Mouse (Mus musculus): Measurements from ENCODE around the gene Hsf2bp. TPM values are rescaled to one million over a fixed set of nuclear protein-coding genes. Genes with fewer than 3 reads are reported as not detected.

Gene Hsf2bp
- polyA plus RNA-seq, 1 experiment from 2014 or later: 0.42 TPM

GRCm38 (mm10) chr17:31927895-31928626 lies 108.1 kb downstream of the Hsf2bp start:
- 76% methylated on average over 10 of the region's 10 CpGs for whole genome bisulfite sequencing (ENCODE audit: insufficient replicate concordance)
- no peak overlapping the region for H3K4me3 ChIP-seq (ENCODE audit: low read depth, low read length)
- H3K9me3 ChIP-seq (ENCODE audit: low read length): no peaks in the 10 kb centered on the region
- DNase-seq: no peak
- no peak for TF ChIP-seq EP300 (IDR thresholded peaks at IDR 0.05; ENCODE audit: low read depth)
- TF ChIP-seq CTCF (IDR thresholded peaks at IDR 0.05; ENCODE audit: low read depth): no peak
- H3K4me2 ChIP-seq (ENCODE audit: low read depth, low read length): no peak overlapping the region
- H3K4me1 ChIP-seq (ENCODE audit: insufficient read depth): peaks cover 25% of the 10 kb centered on the region
- no peak overlapping the region for H3K27ac ChIP-seq (ENCODE audit: low read depth)
- H3K27me3 ChIP-seq (ENCODE audit: insufficient read depth, low read length): no peaks in the 10 kb centered on the region
- H3K36me3 ChIP-seq (replicated peaks; ENCODE audit: insufficient read depth, low read length): no peaks in the 10 kb centered on the region
- no peak for ATAC-seq
- H3K9ac ChIP-seq (replicated peaks): no peak overlapping the region

DNA sequence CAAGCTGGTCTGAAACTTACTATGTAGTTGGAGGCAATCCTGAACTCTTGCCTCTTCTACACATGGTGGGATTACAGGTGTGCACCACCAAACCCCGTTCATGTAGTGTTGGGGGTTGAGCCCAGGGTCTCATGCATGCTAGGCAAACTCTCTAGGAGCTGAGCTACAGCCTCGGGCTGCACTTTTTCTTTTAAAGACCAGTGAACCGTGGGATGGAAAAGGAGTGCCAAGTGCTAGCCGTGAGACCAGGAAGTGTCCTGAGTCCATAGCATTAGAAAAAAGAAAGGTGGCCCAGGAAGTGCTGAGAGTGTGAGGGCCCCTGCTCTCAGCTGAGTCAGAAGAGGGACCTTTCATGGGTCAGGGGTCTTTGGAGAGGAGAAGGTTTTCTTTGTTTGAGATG lies 111.9 kb downstream of the Hsf2bp start:
- ATAC-seq: no peak
- Histone ChIP-seq H3K9me3 (ENCODE audit: low read length) (no peaks in the 10 kb centered on the region), H3K4me1 (ENCODE audit: insufficient read depth) (peaks cover under 1% of the 10 kb centered on the region), H3K36me3 (replicated peaks; ENCODE audit: insufficient read depth, low read length) (no peaks in the 10 kb centered on the region), H3K9ac (replicated peaks) (no peak overlapping the region), H3K27me3 (ENCODE audit: insufficient read depth, low read length) (no peaks in the 10 kb centered on the region), H3K27ac (ENCODE audit: low read depth) (no peak overlapping the region), H3K4me2 (ENCODE audit: low read depth, low read length) (no peak overlapping the region), H3K4me3 (ENCODE audit: low read depth, low read length) (no peak overlapping the region)
- WGBS (ENCODE audit: insufficient replicate concordance): 65% methylated on average over 4 of the region's 4 CpGs
- no peak for TF ChIP-seq EP300 (IDR thresholded peaks at IDR 0.05; ENCODE audit: low read depth)
- no peak for TF ChIP-seq CTCF (IDR thresholded peaks at IDR 0.05; ENCODE audit: low read depth)
- DNase-seq: no peak

DNA sequence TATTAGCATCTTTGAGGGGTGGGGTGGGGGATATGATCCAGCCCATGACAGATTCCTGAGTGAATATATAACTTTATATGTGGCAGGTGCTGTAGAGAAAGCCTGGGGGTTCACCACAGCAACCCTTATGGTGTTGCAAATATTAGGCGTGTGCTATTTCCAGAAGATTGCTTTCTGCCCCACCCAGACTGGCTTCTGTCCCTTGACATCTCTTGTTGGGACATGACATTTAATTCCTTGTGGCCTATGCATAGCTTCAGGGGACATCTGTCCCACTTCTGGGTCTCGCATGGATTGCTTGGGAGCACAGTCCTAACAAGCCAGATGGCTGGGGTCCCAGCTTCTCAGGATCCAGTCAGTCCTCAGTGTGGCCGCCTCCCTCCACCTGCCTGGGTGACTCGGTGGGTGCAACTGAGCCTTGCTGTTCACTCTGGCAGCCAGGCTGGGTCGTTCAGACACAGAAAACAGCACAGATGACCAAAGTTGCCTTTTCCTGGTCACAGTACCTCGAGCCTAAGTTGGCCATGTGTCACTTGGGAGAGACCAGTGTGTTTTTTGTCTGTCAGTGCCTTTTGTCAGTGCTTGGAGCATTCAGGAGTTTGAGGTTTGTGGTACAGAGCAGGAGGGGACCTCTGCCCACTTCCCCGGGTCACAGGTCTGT lies 112.7 kb downstream of the Hsf2bp start:
- no peak for TF ChIP-seq CTCF (IDR thresholded peaks at IDR 0.05; ENCODE audit: low read depth)
- TF ChIP-seq EP300 (IDR thresholded peaks at IDR 0.05; ENCODE audit: low read depth): no peak
- no peak for ATAC-seq
- WGBS (ENCODE audit: insufficient replicate concordance): 69% methylated on average over 7 of the region's 7 CpGs

DNA sequence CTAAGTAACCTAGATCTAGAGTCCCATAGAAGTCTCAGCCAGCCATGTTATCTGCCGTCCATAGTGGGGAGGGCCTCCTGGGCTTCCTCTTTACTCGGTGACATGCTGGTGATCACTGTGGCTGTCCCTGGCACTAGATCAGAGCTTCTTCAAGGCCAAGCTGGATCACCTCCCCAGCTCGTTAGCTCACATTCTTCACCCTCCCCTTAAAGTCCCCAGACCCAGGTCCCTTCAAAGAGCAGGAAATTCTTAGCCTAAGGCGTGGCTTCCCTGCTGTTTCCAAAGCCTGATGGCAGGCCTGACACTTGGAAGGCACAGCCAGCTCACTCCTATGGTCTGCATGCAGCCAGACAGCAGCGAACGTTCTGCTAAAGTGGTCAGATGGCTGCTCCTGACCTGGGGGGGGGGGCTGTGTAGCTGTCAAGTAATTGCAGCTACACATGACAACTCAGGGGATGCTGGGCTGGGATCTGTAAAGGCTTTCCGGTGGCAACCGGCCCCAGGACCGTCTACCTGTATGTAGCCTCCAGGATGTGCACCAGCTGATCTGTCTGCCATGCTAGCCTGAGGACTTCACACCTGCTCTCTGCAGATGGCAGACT lies 115.5 kb downstream of the Hsf2bp start:
- 66% methylated on average over 9 of the region's 9 CpGs for WGBS (ENCODE audit: insufficient replicate concordance)

More for the DNA sequence above, 112.7 kb downstream of the Hsf2bp start:
- no peak overlapping the region for H3K9ac ChIP-seq (replicated peaks)
- H3K9me3 ChIP-seq (ENCODE audit: low read length): no peaks in the 10 kb centered on the region
- H3K4me2 ChIP-seq (ENCODE audit: low read depth, low read length): no peak overlapping the region
- no peak for DNase-seq
- H3K27ac ChIP-seq (ENCODE audit: low read depth): no peak overlapping the region
- no peaks in the 10 kb centered on the region for H3K36me3 ChIP-seq (replicated peaks; ENCODE audit: insufficient read depth, low read length)
- H3K4me3 ChIP-seq (ENCODE audit: low read depth, low read length): no peak overlapping the region
- H3K27me3 ChIP-seq (ENCODE audit: insufficient read depth, low read length): no peaks in the 10 kb centered on the region
- H3K4me1 ChIP-seq (ENCODE audit: insufficient read depth): no peaks in the 10 kb centered on the region

GRCm38 (mm10) chr17:31919599-31919998 lies 116.5 kb downstream of the Hsf2bp start:
- no peak overlapping the region for H3K9ac ChIP-seq (replicated peaks)
- H3K9me3 ChIP-seq (ENCODE audit: low read length): no peaks in the 10 kb centered on the region
- no peak for TF ChIP-seq CTCF (IDR thresholded peaks at IDR 0.05; ENCODE audit: low read depth)
- TF ChIP-seq EP300 (IDR thresholded peaks at IDR 0.05; ENCODE audit: low read depth): no peak
- DNase-seq (no peak), ATAC-seq (no peak)
- H3K4me1 ChIP-seq (ENCODE audit: insufficient read depth): no peaks in the 10 kb centered on the region
- 69% methylated on average over 7 of the region's 7 CpGs for WGBS (ENCODE audit: insufficient replicate concordance)
- no peak overlapping the region for H3K4me2 ChIP-seq (ENCODE audit: low read depth, low read length)
- no peak overlapping the region for H3K4me3 ChIP-seq (ENCODE audit: low read depth, low read length)
- no peaks in the 10 kb centered on the region for H3K36me3 ChIP-seq (replicated peaks; ENCODE audit: insufficient read depth, low read length)
- H3K27me3 ChIP-seq (ENCODE audit: insufficient read depth, low read length): no peaks in the 10 kb centered on the region
- H3K27ac ChIP-seq (ENCODE audit: low read depth): no peak overlapping the region

More for the DNA sequence above, 115.5 kb downstream of the Hsf2bp start:
- Histone ChIP-seq H3K9me3 (ENCODE audit: low read length) (no peaks in the 10 kb centered on the region), H3K27me3 (ENCODE audit: insufficient read depth, low read length) (no peaks in the 10 kb centered on the region), H3K4me1 (ENCODE audit: insufficient read depth) (no peaks in the 10 kb centered on the region), H3K4me2 (ENCODE audit: low read depth, low read length) (no peak overlapping the region), H3K27ac (ENCODE audit: low read depth) (no peak overlapping the region), H3K36me3 (replicated peaks; ENCODE audit: insufficient read depth, low read length) (no peaks in the 10 kb centered on the region), H3K4me3 (ENCODE audit: low read depth, low read length) (no peak overlapping the region), H3K9ac (replicated peaks) (no peak overlapping the region)
- TF ChIP-seq CTCF (IDR thresholded peaks at IDR 0.05; ENCODE audit: low read depth) (no peak), EP300 (IDR thresholded peaks at IDR 0.05; ENCODE audit: low read depth) (no peak)
- DNase-seq (no peak), ATAC-seq (no peak)

GRCm38 (mm10) chr17:31918374-31918773 lies 117.8 kb downstream of the Hsf2bp start:
- H3K4me3 ChIP-seq (ENCODE audit: low read depth, low read length): no peak overlapping the region
- no peak overlapping the region for H3K27ac ChIP-seq (ENCODE audit: low read depth)
- H3K9ac ChIP-seq (replicated peaks): no peak overlapping the region
- H3K4me1 ChIP-seq (ENCODE audit: insufficient read depth): no peaks in the 10 kb centered on the region
- H3K9me3 ChIP-seq (ENCODE audit: low read length): no peaks in the 10 kb centered on the region
- WGBS (ENCODE audit: insufficient replicate concordance): 73% methylated on average over 8 of the region's 8 CpGs
- TF ChIP-seq EP300 (IDR thresholded peaks at IDR 0.05; ENCODE audit: low read depth) (no peak), CTCF (IDR thresholded peaks at IDR 0.05; ENCODE audit: low read depth) (no peak)
- H3K36me3 ChIP-seq (replicated peaks; ENCODE audit: insufficient read depth, low read length): no peaks in the 10 kb centered on the region
- ATAC-seq: no peak
- no peak for DNase-seq
- H3K27me3 ChIP-seq (ENCODE audit: insufficient read depth, low read length): no peaks in the 10 kb centered on the region
- no peak overlapping the region for H3K4me2 ChIP-seq (ENCODE audit: low read depth, low read length)
